Mouse (Mus musculus): ENCODE results near the gene Zfp574.

Zfp574 gene

GRCm38 (mm10) chr7:25071979-25072715 is at the start of gene Zfp574, which contains the start of gene Grik5:
Gene Zfp574, plus strand, starts transcription at chr7:25072567.
Gene Grik5, minus strand, starts transcription at chr7:25072346.
- in situ Hi-C loops (cut with MboI; ENCODE audit: unreplicated experiment in 2 of 2): no loop called here

GRCm38 (mm10) chr7:25025855-25026439 is 46.4 kb upstream of the Zfp574 start:
- in situ Hi-C loops (cut with MboI; ENCODE audit: unreplicated experiment in 2 of 2): loop anchor here in 1 of 2 experiments (5.0 kb wide), 1 partner anchor 376 kb away; no protein-coding TSS in a partner anchor

GRCm38 (mm10) chr7:25026452-25026851 is 45.9 kb upstream of the Zfp574 start:
- in situ Hi-C loops (cut with MboI; ENCODE audit: unreplicated experiment in 2 of 2): loop anchor here in 1 of 2 experiments (5.0 kb wide), 1 partner anchor 376 kb away; no protein-coding TSS in a partner anchor

GRCm38 (mm10) chr7:25030032-25030753 is 42.2 kb upstream of the Zfp574 start:
- in situ Hi-C loops (cut with MboI; ENCODE audit: unreplicated experiment in 2 of 2): no loop called here

- in situ Hi-C loops (cut with MboI; ENCODE audit: unreplicated experiment in 2 of 2): no loop called here
Observed at GRCm38 (mm10) chr7:25031528-25031927, 40.8 kb upstream of the Zfp574 start.

- in situ Hi-C loops (cut with MboI; ENCODE audit: unreplicated experiment in 2 of 2): no loop called here
Observed at GRCm38 (mm10) chr7:25034796-25035195, 37.6 kb upstream of the Zfp574 start.

GRCm38 (mm10) chr7:25035916-25036315 is 36.5 kb upstream of the Zfp574 start:
- in situ Hi-C loops (cut with MboI; ENCODE audit: unreplicated experiment in 2 of 2): no loop called here

GRCm38 (mm10) chr7:25041921-25042320 is 30.4 kb upstream of the Zfp574 start:
- in situ Hi-C loops (cut with MboI; ENCODE audit: unreplicated experiment in 2 of 2): loop anchor here in 1 of 2 experiments (10.0 kb wide), 1 partner anchor 493 kb away; the partner anchor contains the start of gene Ceacam2

GRCm38 (mm10) chr7:25044599-25044998 is 27.8 kb upstream of the Zfp574 start:
- in situ Hi-C loops (cut with MboI; ENCODE audit: unreplicated experiment in 2 of 2): loop anchor here in 1 of 2 experiments (10.0 kb wide), 1 partner anchor 490 kb away; the partner anchor contains the start of gene Ceacam2

GRCm38 (mm10) chr7:25047363-25047762 is 25.0 kb upstream of the Zfp574 start:
- in situ Hi-C loops (cut with MboI; ENCODE audit: unreplicated experiment in 2 of 2): loop anchor here in 1 of 2 experiments (10.0 kb wide), 1 partner anchor 487 kb away; the partner anchor contains the start of gene Ceacam2

- in situ Hi-C loops (cut with MboI; ENCODE audit: unreplicated experiment in 2 of 2): loop anchor here in 1 of 2 experiments (10.0 kb wide), 1 partner anchor 485 kb away; the partner anchor contains the start of gene Ceacam2
Observed at GRCm38 (mm10) chr7:25049295-25049930, 23.0 kb upstream of the Zfp574 start.

GRCm38 (mm10) chr7:25052587-25052986 is 19.8 kb upstream of the Zfp574 start:
- in situ Hi-C loops (cut with MboI; ENCODE audit: unreplicated experiment in 2 of 2): no loop called here

GRCm38 (mm10) chr7:25056951-25057350 is 15.4 kb upstream of the Zfp574 start:
- in situ Hi-C loops (cut with MboI; ENCODE audit: unreplicated experiment in 2 of 2): no loop called here

- in situ Hi-C loops (cut with MboI; ENCODE audit: unreplicated experiment in 2 of 2): no loop called here
Observed at GRCm38 (mm10) chr7:25057888-25058287, 14.5 kb upstream of the Zfp574 start.

GRCm38 (mm10) chr7:25058394-25058793 is 14.0 kb upstream of the Zfp574 start:
- in situ Hi-C loops (cut with MboI; ENCODE audit: unreplicated experiment in 2 of 2): no loop called here

- in situ Hi-C loops (cut with MboI; ENCODE audit: unreplicated experiment in 2 of 2): no loop called here
Observed at GRCm38 (mm10) chr7:25058836-25059235, 13.5 kb upstream of the Zfp574 start.

- in situ Hi-C loops (cut with MboI; ENCODE audit: unreplicated experiment in 2 of 2): no loop called here
Observed at GRCm38 (mm10) chr7:25063346-25063745, 9.0 kb upstream of the Zfp574 start.

- in situ Hi-C loops (cut with MboI; ENCODE audit: unreplicated experiment in 2 of 2): no loop called here
Observed at GRCm38 (mm10) chr7:25063900-25064299, 8.5 kb upstream of the Zfp574 start.

GRCm38 (mm10) chr7:25067338-25067737 is 5.0 kb upstream of the Zfp574 start:
- in situ Hi-C loops (cut with MboI; ENCODE audit: unreplicated experiment in 2 of 2): no loop called here

- in situ Hi-C loops (cut with MboI; ENCODE audit: unreplicated experiment in 2 of 2): no loop called here
Observed at GRCm38 (mm10) chr7:25067909-25068656, 4.3 kb upstream of the Zfp574 start.
